Mouse (Mus musculus): ENCODE measurements around the gene Cep131. TPM values are rescaled to one million over a fixed set of nuclear protein-coding genes. Genes with fewer than 3 reads are reported as not detected.

Gene Cep131
- total RNA-seq, 2 experiments from 2014 or later, result 6.5 to 10.5 TPM

- DNase-seq, result peak; percentile 35 to 59
Measured at GRCm38 (mm10) chr11:120052274-120052673, 34.4 kb downstream of the Cep131 start.

DNA sequence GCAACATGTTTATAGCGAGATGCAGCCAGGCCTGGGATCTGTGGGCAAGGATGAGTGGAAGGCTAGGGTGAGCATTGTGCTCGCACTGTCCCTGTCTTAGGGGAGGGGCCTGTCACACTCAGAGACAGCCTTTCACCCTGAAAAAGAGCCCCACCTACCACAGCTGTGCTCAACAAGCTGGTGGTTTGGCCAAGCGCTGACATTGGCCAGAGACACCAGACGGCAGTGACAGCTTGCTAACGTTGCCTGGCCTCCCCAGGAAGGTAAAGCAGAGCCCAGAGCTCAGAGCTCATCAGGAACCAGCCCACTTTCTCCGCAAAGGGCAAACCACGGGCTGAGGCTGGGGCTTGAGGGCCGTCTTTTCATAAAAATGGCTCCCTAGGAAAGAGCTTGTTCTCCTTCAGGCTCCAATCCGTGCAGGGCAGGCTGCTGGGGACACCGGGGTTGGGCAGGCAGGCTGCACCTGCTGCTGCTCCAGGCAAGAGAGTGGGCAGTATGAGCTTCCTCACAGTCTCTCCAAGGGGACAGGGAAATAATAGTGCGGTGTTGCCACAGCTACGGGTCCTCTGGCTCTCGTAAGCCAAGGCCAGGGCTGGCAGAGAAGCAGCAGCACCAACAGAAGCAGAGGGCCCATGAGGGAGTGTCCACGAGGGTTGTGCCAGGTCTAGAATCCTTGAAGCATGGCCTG lies 35.4 kb downstream of the Cep131 start:
- no peak for DNase-seq

DNA sequence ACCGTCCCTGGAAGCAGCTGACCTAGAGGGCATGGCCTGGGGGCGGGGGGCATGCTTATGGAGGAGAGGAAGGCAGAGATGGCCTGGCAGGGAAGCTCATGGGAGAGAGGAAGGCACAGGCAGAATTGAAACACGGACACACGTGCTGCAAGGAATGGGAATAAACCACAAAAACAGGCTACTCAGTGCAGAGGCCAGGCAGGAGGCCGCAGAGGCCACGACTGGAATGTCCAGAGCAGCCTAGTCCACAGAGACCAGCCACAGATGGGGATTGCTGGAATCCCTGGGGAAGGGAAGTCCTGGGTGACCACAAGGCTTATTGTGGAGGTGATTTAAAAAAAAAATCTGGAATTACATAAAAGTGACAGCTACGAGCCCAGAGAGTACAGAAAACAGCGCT lies 37.6 kb downstream of the Cep131 start:
- peak in 1 of 2 experiments; percentile 26 for DNase-seq

DNA sequence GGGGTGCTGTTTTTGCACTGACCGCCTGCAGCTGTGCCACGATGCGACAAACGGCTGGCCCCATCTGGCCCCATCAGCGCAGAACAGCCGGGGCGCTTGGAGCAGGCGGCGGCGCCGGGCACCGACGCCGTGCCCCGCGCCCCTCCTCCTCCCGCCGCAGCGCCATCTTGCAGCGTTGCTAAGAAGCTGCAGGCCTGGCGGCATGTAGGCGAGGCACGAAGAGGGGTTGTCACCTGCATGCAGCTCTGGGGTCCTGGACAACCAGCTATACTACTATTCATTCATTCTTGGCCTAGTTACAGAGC lies 38.4 kb downstream of the Cep131 start:
- DNase-seq, result no peak

GRCm38 (mm10) chr11:120047531-120048251 lies 38.9 kb downstream of the Cep131 start:
- DNase-seq, result no peak

DNA sequence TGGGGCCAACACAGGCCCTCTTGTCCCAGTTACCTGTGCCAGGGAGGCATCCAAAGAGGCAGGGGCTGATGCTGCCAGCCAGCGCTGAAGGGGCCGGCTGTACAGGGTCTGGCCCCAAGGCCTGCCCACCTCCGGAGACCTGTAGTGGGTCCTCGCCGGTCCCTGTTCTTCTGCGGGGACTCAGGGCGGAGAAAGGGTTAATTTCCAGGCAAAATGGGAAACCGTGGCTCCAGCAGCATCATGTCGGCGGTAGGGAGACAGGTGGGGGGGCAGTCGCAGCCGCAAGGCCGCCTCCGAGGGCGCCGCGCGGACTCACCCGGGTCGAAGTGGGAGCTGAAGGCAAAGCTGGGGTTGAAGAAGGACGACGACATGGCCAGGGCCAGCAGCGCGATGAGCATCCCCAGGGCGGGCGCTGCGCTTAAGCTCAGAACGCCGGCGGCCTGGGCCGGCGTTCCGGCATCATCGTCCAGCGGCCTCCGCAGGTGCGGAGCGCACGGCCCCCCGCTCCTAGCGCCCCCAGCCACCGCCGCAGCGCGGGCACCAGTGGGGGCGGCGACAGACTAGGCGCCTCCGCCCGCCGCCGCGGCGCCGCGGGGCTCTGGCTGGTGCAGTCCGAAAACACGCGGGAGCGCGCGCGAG lies 40.0 kb downstream of the Cep131 start, which contains the start of gene Aatk:
Aatk (minus strand) TSS at position 615 of the 639 bp plus-strand sequence.
- peak in 1 of 2 experiments; percentile 44 for DNase-seq

GRCm38 (mm10) chr11:120045839-120046552 lies 40.6 kb downstream of the Cep131 start:
- DNase-seq, result peak; percentile 35 to 52

GRCm38 (mm10) chr11:120045341-120045740 lies 41.3 kb downstream of the Cep131 start:
- DNase-seq, result no peak

DNA sequence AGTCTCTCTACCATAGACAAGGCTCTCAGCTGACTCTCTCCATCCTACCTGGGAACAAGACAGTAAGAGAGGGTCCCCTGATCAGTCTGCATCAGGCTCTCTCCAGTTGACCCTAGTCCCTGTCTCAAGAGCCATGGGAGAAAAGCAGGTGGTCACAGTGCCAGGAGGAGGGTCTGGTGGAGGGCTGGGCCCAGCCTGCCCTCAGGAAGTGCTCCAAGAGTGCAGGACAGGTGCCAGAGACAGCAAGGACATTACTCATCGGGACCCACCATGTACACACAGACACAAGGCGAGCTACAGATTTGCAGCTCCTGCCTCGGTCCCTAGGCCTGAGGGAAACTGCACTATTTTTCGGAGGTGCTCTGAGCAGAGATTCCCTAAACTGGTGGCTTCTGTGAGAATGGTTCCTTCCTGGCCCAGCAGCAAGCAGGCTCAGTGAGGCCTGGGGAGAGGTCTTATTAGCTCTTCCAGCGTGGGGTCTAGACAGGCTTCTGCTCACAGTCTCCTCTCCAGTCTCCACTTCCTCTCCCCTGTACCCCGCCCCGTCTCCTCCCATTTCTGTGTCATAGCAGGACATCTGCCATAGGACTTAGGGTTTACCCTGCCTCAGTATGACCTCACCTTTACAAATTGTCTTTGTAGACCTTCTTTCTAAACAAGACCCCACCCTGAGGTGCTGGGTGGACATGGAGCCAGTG lies 44.3 kb downstream of the Cep131 start:
- peak; percentile 46 to 50 for DNase-seq

- DNase-seq, result peak; percentile 82 to 94
Measured at GRCm38 (mm10) chr11:120041191-120042123, 45.2 kb downstream of the Cep131 start.

- DNase-seq, result peak in 1 of 2 experiments; percentile 22
Measured at GRCm38 (mm10) chr11:120040440-120040839, 46.2 kb downstream of the Cep131 start.

DNA sequence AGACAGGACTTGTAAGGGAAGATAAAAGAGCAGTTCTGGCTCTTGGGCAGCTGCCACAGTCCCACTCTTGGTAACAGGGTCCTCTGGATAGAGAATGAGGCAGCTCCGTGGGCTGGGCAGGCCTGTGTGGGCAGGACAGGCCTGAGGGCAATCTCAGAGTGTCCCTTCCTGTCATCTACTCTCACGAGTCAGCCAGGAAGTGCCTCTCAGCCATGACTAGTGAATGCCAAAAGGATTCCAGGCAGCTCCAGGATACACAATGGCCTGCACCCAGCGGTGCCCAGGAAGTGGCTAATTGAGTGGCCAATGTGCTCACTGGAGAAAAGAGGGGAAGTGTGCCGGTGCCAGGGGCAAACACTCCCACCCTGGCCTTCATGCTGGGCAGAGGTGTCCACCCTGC lies 47.0 kb downstream of the Cep131 start:
- DNase-seq, result peak; percentile 54 to 56

DNA sequence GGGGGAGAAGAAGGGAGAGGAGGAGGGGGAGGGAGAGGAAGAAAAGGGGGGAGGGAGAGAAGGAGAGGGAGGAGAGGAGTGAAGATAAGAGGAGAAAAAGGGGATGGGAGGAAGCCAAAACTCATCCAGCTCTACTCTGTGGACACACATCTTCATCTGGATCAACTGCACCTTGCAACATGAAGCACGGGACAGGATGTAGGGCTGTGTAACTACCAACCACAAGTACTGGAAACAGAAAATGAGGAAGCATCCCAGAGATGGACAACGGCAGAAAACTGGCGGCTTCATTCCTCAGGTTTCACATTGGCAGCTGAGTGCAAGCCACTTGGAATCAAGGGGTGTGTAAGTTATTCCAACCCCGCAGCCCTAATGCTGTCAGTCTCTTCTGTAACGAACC lies 51.9 kb downstream of the Cep131 start:
- no peak for DNase-seq

- DNase-seq, result no peak
Measured at GRCm38 (mm10) chr11:120034306-120034705, 52.3 kb downstream of the Cep131 start.

- no peak for DNase-seq
Measured at GRCm38 (mm10) chr11:120033473-120033872, 53.2 kb downstream of the Cep131 start.

DNA sequence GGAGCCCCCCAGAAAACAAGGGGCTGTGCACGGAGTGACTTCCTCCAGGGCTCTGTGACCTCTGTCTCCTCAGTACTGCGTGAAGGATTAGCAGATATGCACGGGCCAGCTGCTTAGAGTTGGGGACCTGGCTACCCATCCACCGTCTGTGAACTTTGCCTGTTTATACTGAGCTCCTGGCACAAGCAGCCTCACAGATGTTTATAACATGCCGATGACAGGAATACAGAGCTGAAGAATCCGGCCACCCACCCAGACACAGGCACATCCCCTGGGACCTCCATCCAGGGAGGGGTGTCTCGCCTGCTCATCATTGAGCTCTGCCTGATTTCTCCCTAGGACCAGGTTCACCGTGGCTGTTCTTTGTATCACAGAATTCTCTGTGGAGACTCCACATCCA lies 54.6 kb downstream of the Cep131 start:
- DNase-seq, result no peak

DNA sequence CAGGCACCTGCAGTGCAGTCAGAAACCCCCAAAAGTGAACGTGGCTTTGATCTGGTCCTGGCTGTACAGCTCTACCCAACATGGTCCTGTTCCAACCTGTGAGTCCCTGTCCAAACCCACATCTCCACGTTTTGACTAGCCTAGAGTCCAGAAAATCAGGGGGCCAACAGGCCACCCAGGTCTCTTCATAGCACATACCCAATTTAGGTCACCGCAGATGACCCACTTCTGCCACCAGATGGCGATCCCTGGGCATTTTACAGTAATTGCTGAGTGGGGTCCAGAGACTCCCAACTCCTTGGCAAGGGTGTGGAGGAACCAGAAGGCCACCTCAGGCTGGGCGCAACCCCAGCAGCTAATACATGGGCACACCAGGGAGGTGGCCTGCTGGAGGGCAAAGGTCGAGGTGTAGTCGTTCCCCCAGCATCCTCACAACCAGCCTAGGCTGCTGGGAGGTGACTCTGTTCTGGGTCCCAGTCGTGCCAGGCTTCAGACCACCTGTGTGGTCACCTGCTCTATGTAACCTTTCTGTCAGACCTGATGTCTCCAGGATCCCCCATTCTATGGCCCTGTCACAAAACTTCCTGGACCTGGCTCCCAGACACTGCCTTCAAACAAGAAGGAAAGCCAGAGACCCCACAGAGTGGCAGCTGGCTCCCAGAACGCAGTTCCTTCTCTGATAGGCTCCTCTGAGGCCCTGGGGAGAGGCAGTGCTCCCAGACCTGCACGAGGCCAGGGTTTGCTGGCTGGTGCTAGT lies 56.3 kb downstream of the Cep131 start:
- DNase-seq, result peak in 1 of 2 experiments; percentile 71

DNA sequence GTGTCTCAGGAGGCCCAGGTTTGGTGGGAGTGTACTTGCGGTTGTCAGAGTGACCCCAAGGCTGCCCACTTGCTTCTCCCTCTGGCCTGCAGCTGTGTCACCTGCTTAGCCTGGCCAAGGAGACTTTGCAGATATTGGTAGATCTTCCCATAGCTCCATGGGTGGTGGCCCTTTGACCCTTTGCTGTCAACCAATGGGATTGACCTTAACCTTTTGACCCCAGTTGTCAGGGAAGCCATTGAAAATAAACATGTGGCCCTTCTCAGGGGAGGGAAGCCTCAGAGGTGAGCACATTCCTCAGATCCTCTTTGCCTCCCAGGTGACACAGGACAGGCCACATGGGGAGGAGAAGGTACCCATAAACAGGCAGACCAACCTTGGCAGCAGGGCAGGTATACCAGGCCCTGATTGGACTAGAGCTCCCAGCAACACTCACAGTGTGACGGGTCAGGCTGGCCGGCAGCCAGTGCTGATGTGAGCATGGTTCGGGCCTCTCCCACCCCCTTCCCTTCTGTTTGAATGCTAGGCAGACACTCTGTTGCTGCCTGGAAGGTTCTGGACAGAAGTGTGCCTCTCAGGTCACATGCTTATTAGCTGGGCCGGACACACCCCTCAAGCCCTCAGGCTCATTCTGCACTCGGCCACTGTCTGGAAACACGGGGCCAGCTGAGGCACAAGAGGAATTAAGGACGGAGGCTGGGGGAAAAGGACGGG lies 57.0 kb downstream of the Cep131 start:
- DNase-seq, result no peak

Measured in heart, adult 18-20 months (tissue).